Mouse (Mus musculus) common myeloid progenitor, adult 5-6 weeks (primary cell): Measurements from ENCODE around the gene Trim39. TPM values are rescaled to one million over a fixed set of nuclear protein-coding genes. Genes with fewer than 3 reads are reported as not detected.
"Not testable (repeated sequence)": the region's sequence is repeated elsewhere in the genome, so short reads cannot be mapped to it uniquely, and the experiment has no call there.

ENCODE experiments used
- ATAC-seq: replicated peaks from 2 replicates; pipeline ENCODE4 v1.8.0; 2016; ENCODE audit warnings: low read depth, mild to moderate bottlenecking, moderate TSS enrichment, inconsistent platforms; ENCODE audit not compliant: poor library complexity, severe bottlenecking
- total RNA-seq: library from RNA; stranded (forward); fragments of 200-1000, 187-1606 nt; gene quantifications from 2 replicates; pipeline ENCODE4 v1.2.3, GENCODE M21; 2017

Gene Trim39
- total RNA-seq, 1 experiment from 2014 or later, result 18.4 TPM

GRCm38 (mm10) chr17:36252250-36252876, 19.7 kb downstream of the Trim39 start:
- peak; percentile 80 for ATAC-seq

GRCm38 (mm10) chr17:36248886-36249285, 23.2 kb downstream of the Trim39 start:
- ATAC-seq, result no peak

GRCm38 (mm10) chr17:36245741-36246140, 26.3 kb downstream of the Trim39 start:
- no peak for ATAC-seq

GRCm38 (mm10) chr17:36244031-36244430, 28.0 kb downstream of the Trim39 start:
- no peak for ATAC-seq

- no peak for ATAC-seq
Observed at GRCm38 (mm10) chr17:36240637-36241213, 31.3 kb downstream of the Trim39 start.

- peak; percentile 81 for ATAC-seq
Observed at GRCm38 (mm10) chr17:36237321-36237921, 34.6 kb downstream of the Trim39 start.

- not testable (repeated sequence) for ATAC-seq
Observed at GRCm38 (mm10) chr17:36235300-36235699, 36.7 kb downstream of the Trim39 start.

- ATAC-seq, result no peak
Observed at GRCm38 (mm10) chr17:36233572-36233971, 38.5 kb downstream of the Trim39 start.

GRCm38 (mm10) chr17:36231318-36231717, 40.7 kb downstream of the Trim39 start:
- no peak for ATAC-seq

GRCm38 (mm10) chr17:36229046-36229445, 43.0 kb downstream of the Trim39 start:
- ATAC-seq, result peak; percentile 34

- 0 out of 2 replicates have a peak, but pooled peaks have one; percentile 19 for ATAC-seq
Observed at GRCm38 (mm10) chr17:36226921-36227320, 45.1 kb downstream of the Trim39 start.

GRCm38 (mm10) chr17:36225231-36225824, 46.7 kb downstream of the Trim39 start:
- peak; percentile 49 for ATAC-seq

GRCm38 (mm10) chr17:36224451-36224850, 47.6 kb downstream of the Trim39 start:
- no peak for ATAC-seq

GRCm38 (mm10) chr17:36218594-36219155, 53.4 kb downstream of the Trim39 start:
- ATAC-seq, result peak; percentile 85

- no peak for ATAC-seq
Observed at GRCm38 (mm10) chr17:36215586-36215985, 56.5 kb downstream of the Trim39 start.

Other genes starting within 250 kb of the Trim39 start
- gene H2-T23, start 239.4 kb downstream of the Trim39 start, total RNA-seq, result 128 and 151 TPM in 2 replicates
- gene H2-T22, start 229.5 kb downstream of the Trim39 start, total RNA-seq, result 42.8 and 48.6 TPM in 2 replicates
- not detected in 2 replicates for gene Gm6034, start 229.3 kb downstream of the Trim39 start, total RNA-seq
- gene Gm11127, start 213.9 kb downstream of the Trim39 start, total RNA-seq, result 0.05 TPM in 1 of 2 replicates, not detected in the other
- 0.96 TPM in 1 of 2 replicates, not detected in the other for gene Gm19684, start 150.6 kb downstream of the Trim39 start, total RNA-seq
- not detected in 2 replicates for gene Gm7030, start 142.8 kb downstream of the Trim39 start, total RNA-seq
- gene Gm8909, start 103.7 kb downstream of the Trim39 start, total RNA-seq, result not detected in 2 replicates
- gene H2-T3, start 82.0 kb downstream of the Trim39 start, total RNA-seq, result not detected in 2 replicates
- gene Rpp21, start 14.2 kb downstream of the Trim39 start, total RNA-seq, result 19.6 and 21.1 TPM in 2 replicates
- gene H2-M10.2, start 14.2 kb upstream of the Trim39 start, total RNA-seq, result not detected in 2 replicates
- gene H2-M10.1, start 53.9 kb upstream of the Trim39 start, total RNA-seq, result not detected in 2 replicates
- gene H2-M10.3, start 96.2 kb upstream of the Trim39 start, total RNA-seq, result not detected in 2 replicates
- not detected in 2 replicates for gene H2-M10.4, start 190.1 kb upstream of the Trim39 start, total RNA-seq